Mouse (Mus musculus): ENCODE results near the gene Ankrd61.

Ankrd61 gene

DNA sequence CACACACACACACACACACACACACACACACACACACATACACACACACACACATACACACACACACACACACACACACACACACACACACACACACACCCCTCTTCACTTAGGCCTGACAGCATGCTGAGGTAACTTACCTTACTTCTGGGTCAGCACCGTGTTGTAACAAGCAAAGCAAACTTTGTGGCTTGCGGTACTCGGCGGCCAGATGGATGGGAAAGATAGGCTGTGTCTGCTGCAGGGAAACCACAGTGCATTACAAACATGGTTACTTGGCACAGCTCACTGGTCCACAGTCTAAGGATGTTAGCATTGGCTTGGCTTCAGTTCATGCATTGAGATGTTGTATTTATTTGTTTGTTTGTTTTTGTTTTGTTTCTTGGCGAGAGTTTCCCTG, 4.1 kb downstream of the Ankrd61 start:
- DNase-seq (ENCODE audit: low read depth, low spot score): peak; percentile 10

DNA sequence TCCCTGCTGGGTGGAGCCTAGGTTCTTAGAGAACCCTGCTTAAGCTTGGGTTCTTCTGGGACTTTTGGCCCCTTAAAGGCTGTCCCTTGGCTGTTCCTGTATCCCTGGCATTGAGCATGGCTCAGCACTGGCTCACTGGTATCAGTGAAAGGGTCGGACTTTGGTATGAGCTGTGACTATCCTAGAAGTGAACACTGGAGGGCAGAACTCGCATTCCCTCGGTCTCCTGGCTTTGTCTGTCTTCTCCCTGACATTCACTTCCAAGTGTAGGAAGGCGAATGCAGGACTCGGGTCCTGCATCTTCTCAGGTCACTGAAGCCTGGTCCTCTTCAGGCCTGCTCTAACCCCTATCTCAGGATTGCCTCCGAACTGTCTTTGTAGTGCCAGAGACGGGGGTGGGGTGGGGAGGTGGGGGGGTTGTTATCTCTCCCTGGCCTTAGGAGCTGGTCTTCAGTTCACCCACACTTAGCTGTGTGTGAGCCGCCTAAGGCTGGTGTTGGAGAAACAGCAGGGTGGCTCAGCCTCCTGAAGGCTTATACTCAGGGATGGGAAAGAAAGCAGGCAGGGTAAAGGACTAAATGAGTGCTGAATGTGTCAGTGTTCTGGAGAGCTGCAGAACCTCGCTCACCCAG, 5.1 kb downstream of the Ankrd61 start:
- DNase-seq (ENCODE audit: low read depth, low spot score): no peak

GRCm38 (mm10) chr5:143890741-143891140, 6.7 kb downstream of the Ankrd61 start:
- DNase-seq (ENCODE audit: low read depth, low spot score): no peak

DNA sequence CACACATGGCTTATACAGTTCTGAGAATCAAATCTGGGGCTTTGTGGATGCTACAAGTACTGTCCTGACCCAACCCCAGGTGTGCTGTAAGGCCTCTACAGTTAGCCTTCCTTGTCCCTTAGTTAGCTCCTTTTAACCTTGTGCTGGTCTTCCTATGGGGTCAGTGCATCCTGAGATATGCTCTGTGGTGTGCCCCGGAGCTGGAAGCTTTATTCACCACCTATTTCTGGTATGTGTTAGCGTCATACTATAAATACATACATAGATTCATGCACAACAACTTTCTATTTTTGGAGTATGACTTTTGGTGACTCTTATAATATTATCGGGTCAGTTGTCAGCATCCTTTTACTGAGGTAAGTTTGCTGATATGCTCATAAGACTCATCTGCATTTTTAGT, 12.2 kb downstream of the Ankrd61 start:
- DNase-seq (ENCODE audit: low read depth, low spot score): no peak

- no peak for DNase-seq (ENCODE audit: low read depth, low spot score)
Measured at GRCm38 (mm10) chr5:143874571-143874970, 22.9 kb downstream of the Ankrd61 start.

DNA sequence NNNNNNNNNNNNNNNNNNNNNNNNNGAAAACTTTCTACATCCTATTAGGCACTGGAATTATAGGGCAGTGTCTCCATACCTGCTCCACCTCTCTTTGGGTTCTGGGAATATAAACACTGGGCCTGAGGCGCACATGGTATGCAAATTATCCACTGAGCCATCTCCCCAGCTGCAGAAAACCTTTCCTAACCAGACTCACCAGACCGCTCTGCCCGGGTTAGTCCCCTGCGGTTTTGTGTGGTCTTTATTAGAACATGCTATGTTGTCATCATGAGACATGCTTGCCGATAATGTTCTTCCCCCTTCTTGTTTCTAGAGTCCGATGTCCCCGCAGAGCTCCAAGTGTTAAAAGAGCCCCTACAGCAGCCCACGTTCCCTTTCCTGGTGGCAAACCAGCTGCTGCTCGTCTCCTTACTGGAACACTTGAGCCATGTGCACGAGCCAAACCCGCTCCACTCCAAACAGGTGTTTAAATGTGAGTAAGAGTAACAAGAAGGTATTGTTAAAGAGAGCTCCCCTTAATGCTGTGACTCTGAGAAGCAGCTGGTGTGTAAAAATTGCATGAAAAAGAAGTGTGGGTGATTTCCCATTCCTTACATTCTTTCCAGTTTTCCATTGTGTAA, 25.8 kb downstream of the Ankrd61 start:
- no peak for DNase-seq (ENCODE audit: low read depth, low spot score)

Data from CD4-positive, CD25-positive, alpha-beta regulatory T cell, adult 2 months (primary cell).